Mouse (Mus musculus) intestine, embryonic 14.5 days (tissue): ENCODE measurements around the gene Cnnm2. TPM values are rescaled to one million over a fixed set of nuclear protein-coding genes. Genes with fewer than 3 reads are reported as not detected.
"Not testable (repeated sequence)": the region's sequence is repeated elsewhere in the genome, so short reads cannot be mapped to it uniquely, and the experiment has no call there.

ENCODE experiments used
- ATAC-seq: fragments of 200-750 bp; cut with Nextera tagmentation; replicated peaks from 2 replicates; pipeline ENCODE4 v1.8.0; 2017; ENCODE audit warnings: low read depth, moderate number of reproducible peaks, moderate TSS enrichment, moderate library complexity; ENCODE audit not compliant: low FRiP score, low TSS enrichment
- DNase-seq: peaks from one replicate; pipeline ENCODE4 v3.0.0-alpha.2; 2018; ENCODE audit warnings: low spot score
- H3K27ac ChIP-seq: fragments of 300-500 bp; sonication (generic); 2 replicates; pipeline ENCODE4 v1.5.1; 2014; ENCODE audit warnings: low read depth, mild to moderate bottlenecking, control low read depth
- H3K27me3 ChIP-seq: fragments of 300-500 bp; sonication (generic); replicated peaks from 2 replicates; pipeline ENCODE4 v1.6.1; 2014; ENCODE audit warnings: low read length, control low read depth; ENCODE audit not compliant: control insufficient read depth, insufficient read depth
- H3K36me3 ChIP-seq: fragments of 300-500 bp; sonication (generic); 2 replicates; pipeline ENCODE4 v1.6.1; 2014; ENCODE audit warnings: low read length, control low read depth; ENCODE audit not compliant: control insufficient read depth, insufficient read depth
- H3K4me1 ChIP-seq: fragments of 300-500 bp; sonication (generic); replicated peaks from 2 replicates; pipeline ENCODE4 v1.6.1; 2014; ENCODE audit warnings: low read length, control low read depth, mixed read lengths; ENCODE audit not compliant: control insufficient read depth, insufficient read depth
- H3K4me2 ChIP-seq: fragments of 300-500 bp; sonication (generic); 2 replicates; pipeline ENCODE4 v1.6.1; 2014; ENCODE audit warnings: low read length
- H3K4me3 ChIP-seq: fragments of 300-500 bp; sonication (generic); 2 replicates; pipeline ENCODE4 v1.5.1; 2014; ENCODE audit warnings: low read depth, low read length, control low read depth, mixed read lengths
- H3K9ac ChIP-seq: fragments of 300-500 bp; sonication (generic); 2 replicates; pipeline ENCODE4 v1.6.1; 2014; ENCODE audit warnings: mild to moderate bottlenecking, low read length
- H3K9me3 ChIP-seq: fragments of 300-500 bp; sonication (generic); 2 replicates; pipeline ENCODE4 v1.6.1; 2016; ENCODE audit warnings: low read length, control low read depth; ENCODE audit not compliant: control insufficient read depth
- WGBS: fragments of 180-500 bp; shearing (Covaris S2); extraction: QIAGEN DNeasy Blood & Tissue Kit; methylation state at CpG from one replicate; pipeline ENCODE4 v1.1.7; 2014; 5-methylcytosine and 5-hydroxymethylcytosine counted together
- polyA plus RNA-seq: library from polyadenylated mRNA; unstranded; fragments of >200 nt; fragmentation: Nextera tagmentation; extraction: Ambion mirVana; gene quantifications from 2 replicates; pipeline ENCODE4 v1.2.1, GENCODE M21; 2014

The Cnnm2 gene
- polyA plus RNA-seq, 1 experiment from 2014 or later = 2.2 TPM

DNA sequence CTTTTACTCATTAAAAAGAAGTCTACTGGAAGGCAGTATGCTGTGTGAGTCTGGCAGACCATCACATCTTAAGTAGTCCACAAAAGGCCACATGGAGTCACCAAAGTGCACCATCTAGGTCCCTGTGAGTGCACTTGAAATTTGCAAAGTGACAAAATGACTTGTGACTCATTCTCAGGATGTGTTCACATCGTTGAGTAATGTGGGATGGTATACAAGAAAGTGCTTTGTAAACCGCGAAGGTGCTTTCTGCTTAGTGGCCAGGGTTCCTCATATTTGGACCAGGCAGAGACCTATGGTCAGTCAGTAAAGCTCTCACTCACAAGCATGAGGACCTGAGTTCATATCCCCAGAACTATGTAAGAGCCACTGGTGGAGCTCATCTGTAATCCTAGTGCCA, 13.6 kb upstream of the Cnnm2 start:
- 83% methylated on average over 3 of the region's 3 CpGs for WGBS
- Histone ChIP-seq H3K27me3 (no peaks in the 10 kb centered on the region), H3K9me3 (no peaks in the 10 kb centered on the region), H3K9ac (no peak overlapping the region), H3K4me2 (no peak overlapping the region), H3K27ac (no peak overlapping the region), H3K4me1 (no peaks in the 10 kb centered on the region), H3K36me3 (no peaks in the 10 kb centered on the region), H3K4me3 (no peak overlapping the region)
- ATAC-seq (no peak), DNase-seq (no peak)

DNA sequence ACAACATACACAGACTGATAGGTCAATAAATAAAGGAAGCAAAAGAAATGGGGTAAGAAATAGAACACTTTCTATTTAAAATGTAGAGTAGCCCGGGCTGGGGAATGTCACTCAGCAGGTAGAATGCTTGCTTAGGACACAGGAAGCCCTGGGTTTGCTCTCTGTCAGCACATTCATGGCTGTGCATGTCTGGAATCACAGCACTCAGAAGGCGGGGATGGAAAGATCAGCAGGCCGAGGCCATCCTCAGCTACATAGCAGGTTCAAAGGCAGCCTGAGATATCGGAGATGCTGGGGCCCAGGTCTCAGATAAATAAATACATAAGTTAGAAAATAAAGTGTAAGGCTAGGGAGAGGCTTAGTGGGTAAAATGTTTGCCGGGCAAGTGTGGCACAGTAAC, 9.2 kb upstream of the Cnnm2 start:
- WGBS = 86% methylated on average over 5 of the region's 5 CpGs
- ATAC-seq (no peak), DNase-seq (no peak)
- no peak overlapping the region for H3K9ac ChIP-seq
- 0 out of 2 replicates have a peak, but pooled peaks cover 4% of the 10 kb centered on the region for H3K27me3 ChIP-seq
- no peaks in the 10 kb centered on the region for H3K4me1 ChIP-seq
- no peaks in the 10 kb centered on the region for H3K9me3 ChIP-seq
- no peak overlapping the region for H3K4me2 ChIP-seq
- H3K36me3 ChIP-seq = no peaks in the 10 kb centered on the region
- no peak overlapping the region for H3K27ac ChIP-seq
- no peak overlapping the region for H3K4me3 ChIP-seq

DNA sequence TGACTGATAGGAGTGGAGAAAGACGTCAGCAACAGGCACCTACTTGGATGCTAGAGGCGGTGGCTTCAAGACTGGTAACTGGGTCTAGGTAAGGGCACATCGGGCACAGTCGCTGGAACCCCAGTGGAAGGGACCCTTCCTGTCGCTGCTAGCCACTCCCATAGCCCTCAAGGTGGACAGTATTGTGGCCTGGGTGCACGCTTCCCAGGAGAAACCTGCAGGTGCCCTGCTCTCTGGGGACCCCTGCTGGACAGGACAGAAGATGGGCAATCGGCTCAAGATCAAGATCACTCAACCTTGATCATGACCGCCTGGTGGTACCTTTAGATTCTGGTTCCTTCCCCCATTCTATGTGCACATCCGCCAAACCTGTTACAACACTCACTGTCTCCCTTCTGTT, 6.3 kb upstream of the Cnnm2 start:
- no peak overlapping the region for H3K9ac ChIP-seq
- ATAC-seq (no peak), DNase-seq (peak; percentile 63)

DNA sequence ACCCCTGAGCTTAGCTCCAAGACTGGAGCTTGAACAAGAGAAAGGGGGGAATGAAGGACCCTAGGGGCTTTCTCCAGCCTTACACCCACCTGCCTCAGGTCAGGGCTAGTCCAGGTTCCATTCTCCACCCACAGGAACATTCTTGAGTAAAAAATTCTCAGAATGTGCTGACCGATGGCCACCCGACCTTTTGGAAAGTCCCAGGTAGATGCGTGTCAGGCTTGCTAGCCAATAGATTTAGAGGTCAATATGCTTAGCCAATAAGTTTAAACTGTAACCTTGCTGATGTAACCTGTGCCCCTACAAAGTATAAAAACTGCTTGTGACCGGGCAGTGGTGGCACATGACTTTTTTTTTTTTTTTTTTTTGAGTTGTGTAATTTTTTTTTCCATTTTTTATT, 5.2 kb upstream of the Cnnm2 start:
- no peak overlapping the region for H3K4me3 ChIP-seq
- ATAC-seq (no peak), DNase-seq (no peak)
- H3K9ac ChIP-seq = no peak overlapping the region
- 85% methylated on average over 4 of the region's 4 CpGs for WGBS
- no peaks in the 10 kb centered on the region for H3K4me1 ChIP-seq
- no peaks in the 10 kb centered on the region for H3K9me3 ChIP-seq
- H3K4me2 ChIP-seq = no peak overlapping the region
- H3K36me3 ChIP-seq = no peaks in the 10 kb centered on the region
- 0 out of 2 replicates have a peak, but pooled peaks cover 4% of the 10 kb centered on the region for H3K27me3 ChIP-seq
- no peak overlapping the region for H3K27ac ChIP-seq

More for the DNA sequence above, 6.3 kb upstream of the Cnnm2 start:
- H3K4me2 ChIP-seq = no peak overlapping the region
- no peak overlapping the region for H3K4me3 ChIP-seq
- no peaks in the 10 kb centered on the region for H3K36me3 ChIP-seq
- no peaks in the 10 kb centered on the region for H3K4me1 ChIP-seq
- WGBS = 52% methylated on average over 9 of the region's 9 CpGs
- 0 out of 2 replicates have a peak, but pooled peaks cover 4% of the 10 kb centered on the region for H3K27me3 ChIP-seq
- no peaks in the 10 kb centered on the region for H3K9me3 ChIP-seq
- H3K27ac ChIP-seq = no peak overlapping the region

DNA sequence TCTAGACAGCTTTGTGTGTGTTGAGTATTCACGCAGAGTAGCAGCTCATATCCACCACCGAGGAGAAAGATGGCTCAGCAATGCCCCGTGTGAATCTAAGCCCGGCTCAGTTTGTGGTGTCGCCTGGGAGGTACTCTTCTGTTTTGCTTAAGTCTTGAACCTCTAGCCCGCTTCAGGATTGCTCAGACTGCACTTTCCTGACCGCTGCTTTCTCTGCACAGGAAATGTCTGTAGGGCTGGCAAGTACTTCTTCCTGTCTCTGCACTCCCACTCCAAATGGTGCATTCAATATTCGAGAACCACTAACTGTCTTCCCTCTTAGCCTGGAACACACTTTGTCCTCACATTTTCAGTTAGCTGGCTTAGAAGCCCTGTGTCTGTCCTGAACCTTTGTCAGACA, 2.3 kb upstream of the Cnnm2 start:
- Histone ChIP-seq H3K27me3 (peaks cover 25% of the 10 kb centered on the region; the same call in 1 of the 2 replicates), H3K9me3 (no peaks in the 10 kb centered on the region), H3K36me3 (no peaks in the 10 kb centered on the region), H3K4me2 (no peak overlapping the region), H3K9ac (no peak overlapping the region), H3K4me3 (no peak overlapping the region), H3K27ac (no peak overlapping the region), H3K4me1 (peaks cover 9% of the 10 kb centered on the region)
- no peak for ATAC-seq
- 66% methylated on average over 8 of the region's 8 CpGs for WGBS
- no peak for DNase-seq

DNA sequence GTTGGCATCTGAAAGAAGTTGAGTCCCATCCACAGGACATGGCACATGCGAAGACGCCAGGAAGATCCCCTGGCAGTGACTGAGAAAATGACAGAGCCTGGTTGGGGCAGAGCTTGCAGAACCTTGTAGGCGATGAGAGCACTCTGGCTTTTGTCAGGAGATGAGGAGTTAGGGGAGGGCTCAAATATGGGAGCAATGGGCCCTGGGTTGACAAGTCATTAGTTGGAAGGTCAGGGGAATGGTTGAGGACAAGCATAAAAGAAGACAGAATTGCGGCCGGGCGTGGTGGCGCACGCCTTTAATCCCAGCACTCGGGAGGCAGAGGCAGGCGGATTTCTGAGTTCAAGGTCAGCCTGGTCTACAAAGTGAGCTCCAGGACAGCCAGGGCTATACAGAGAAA, 1.5 kb upstream of the Cnnm2 start:
- 81% methylated on average over 10 of the region's 10 CpGs for WGBS
- not testable (repeated sequence) for H3K9me3 ChIP-seq, H3K9ac ChIP-seq, DNase-seq, H3K4me1 ChIP-seq, H3K4me3 ChIP-seq, H3K36me3 ChIP-seq, H3K27ac ChIP-seq, H3K4me2 ChIP-seq, ATAC-seq
- peaks cover 22% of the 10 kb centered on the region; the same call in 1 of the 2 replicates for H3K27me3 ChIP-seq

DNA sequence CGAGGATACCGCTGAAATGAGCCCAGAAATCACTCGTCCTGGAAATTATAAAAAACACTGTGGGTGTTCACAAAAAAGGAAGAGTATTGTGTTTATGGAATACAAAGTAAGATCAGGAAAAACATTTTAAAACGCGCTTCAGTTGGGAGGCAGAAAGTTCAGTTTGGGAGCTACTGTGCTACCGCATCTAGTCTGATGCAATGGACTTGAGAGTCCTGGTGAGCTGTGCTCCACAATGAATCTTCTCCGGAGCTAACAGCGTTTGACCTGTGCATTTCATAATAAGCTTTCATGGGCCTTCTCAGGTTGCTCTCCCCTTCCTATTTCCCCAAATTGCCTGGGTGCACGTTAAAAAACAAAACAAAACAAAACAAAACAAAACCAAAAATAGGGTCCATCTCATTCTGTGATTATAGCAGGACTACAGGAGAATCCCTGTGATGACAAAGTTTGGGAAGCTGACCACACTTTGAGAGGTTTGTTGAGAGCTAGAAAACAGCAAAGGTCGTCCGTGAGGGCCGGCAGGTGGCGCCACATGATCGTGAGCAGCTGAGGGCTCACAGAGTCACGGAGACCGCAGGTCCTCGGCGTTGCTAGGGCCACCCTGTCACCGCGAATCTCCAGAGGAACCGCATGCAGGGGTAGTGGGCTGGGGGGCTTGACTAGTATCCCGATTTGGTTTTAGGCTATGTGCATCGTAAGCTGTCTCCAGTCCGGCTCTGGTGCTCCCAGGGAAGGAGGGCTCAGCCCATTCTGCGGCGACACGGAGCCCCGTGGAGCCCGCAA, 828 bp upstream of the Cnnm2 start:
- H3K4me1 ChIP-seq = peaks cover 9% of the 10 kb centered on the region
- peaks cover 22% of the 10 kb centered on the region; the same call in 1 of the 2 replicates for H3K27me3 ChIP-seq
- peak overlapping the region; percentile 23; the same call in 1 of the 2 replicates for H3K27ac ChIP-seq
- H3K36me3 ChIP-seq = no peaks in the 10 kb centered on the region
- DNase-seq = peak; percentile 90
- peak; percentile 72 for ATAC-seq
- no peak overlapping the region for H3K9ac ChIP-seq
- peak overlapping the region; percentile 86 for H3K4me2 ChIP-seq
- peak overlapping the region; percentile 96 for H3K4me3 ChIP-seq
- H3K9me3 ChIP-seq = no peaks in the 10 kb centered on the region
- WGBS = 17% methylated on average over 29 of the region's 29 CpGs

DNA sequence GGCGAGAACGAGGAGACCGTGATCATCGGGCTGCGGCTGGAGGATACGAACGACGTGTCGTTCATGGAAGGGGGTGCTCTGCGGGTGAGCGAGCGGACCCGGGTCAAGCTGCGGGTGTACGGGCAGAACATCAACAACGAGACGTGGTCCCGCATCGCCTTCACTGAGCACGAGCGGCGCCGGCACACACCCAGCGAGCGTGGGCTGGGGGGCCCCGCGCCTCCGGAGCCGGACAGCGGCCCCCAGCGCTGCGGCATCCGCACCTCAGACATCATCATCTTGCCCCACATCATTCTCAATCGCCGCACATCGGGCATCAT, 535 bp downstream of the Cnnm2 start:
- H3K27ac ChIP-seq = peak overlapping the region; percentile 33; the same call in 1 of the 2 replicates
- H3K9me3 ChIP-seq = no peaks in the 10 kb centered on the region
- H3K27me3 ChIP-seq = peaks cover 22% of the 10 kb centered on the region; the same call in 1 of the 2 replicates
- peaks cover 9% of the 10 kb centered on the region for H3K4me1 ChIP-seq
- no peaks in the 10 kb centered on the region for H3K36me3 ChIP-seq
- peak overlapping the region; percentile 96 for H3K4me3 ChIP-seq
- ATAC-seq (no peak), DNase-seq (no peak)
- peak overlapping the region; percentile 86 for H3K4me2 ChIP-seq
- WGBS = 0% methylated on average over 32 of the region's 36 CpGs
- H3K9ac ChIP-seq = peak overlapping the region; percentile 63
